Comparison of ENCODE assay signal across 8 mouse cellular contexts in genomic region chr12:57229703-57230102, GRCm38 (mm10). TPM values are rescaled to one million over a fixed set of nuclear protein-coding genes. Genes with fewer than 3 reads are reported as not detected.
DNase-seq lines count a peak whose midpoint lies in the region; ATAC-seq and TF ChIP-seq lines count a peak whose summit lies in the region.

No protein-coding gene starts in this region.

- H3K27me3 ChIP-seq in heart, embryonic 11.5 days (ENCODE audit: control insufficient read depth, insufficient read depth, low read length): no peaks in the 10 kb centered on the region
- no peaks in the 10 kb centered on the region for H3K27me3 ChIP-seq in ES-Bruce4 (ENCODE audit: control insufficient read depth, insufficient read depth, low read length, poor library complexity, severe bottlenecking)
- H3K27me3 ChIP-seq in forebrain, postnatal 0 days (ENCODE audit: insufficient read depth, low read length): no peaks in the 10 kb centered on the region
- H3K27me3 ChIP-seq in liver, postnatal 0 days (ENCODE audit: insufficient read depth, low read length): no peaks in the 10 kb centered on the region

- peak overlapping the region; percentile 92 for H3K27ac ChIP-seq in heart, embryonic 11.5 days (ENCODE audit: low read depth, low read length)
- peak overlapping the region; percentile 93 for H3K27ac ChIP-seq in ES-Bruce4 (ENCODE audit: insufficient read depth, low read length)
- peak overlapping the region; percentile 78 for H3K27ac ChIP-seq in forebrain, postnatal 0 days (ENCODE audit: low read depth, low read length)
- H3K27ac ChIP-seq in liver, postnatal 0 days (ENCODE audit: low read depth): peak overlapping the region; percentile 77

- peak overlapping the region; percentile 74 for H3K4me2 ChIP-seq in heart, embryonic 11.5 days
- H3K4me2 ChIP-seq in forebrain, postnatal 0 days (ENCODE audit: low read depth): peak overlapping the region; percentile 71
- peak overlapping the region; percentile 93 for H3K4me2 ChIP-seq in liver, postnatal 0 days (ENCODE audit: low read depth, low read length)

- H3K4me1 ChIP-seq in heart, embryonic 11.5 days (ENCODE audit: control insufficient read depth, insufficient read depth, low read length): peaks cover 5% of the 10 kb centered on the region; the same call in 1 of the 2 replicates
- peaks cover 2% of the 10 kb centered on the region for H3K4me1 ChIP-seq in ES-Bruce4 (ENCODE audit: control insufficient read depth, insufficient read depth, low read length)
- H3K4me1 ChIP-seq in forebrain, postnatal 0 days (ENCODE audit: insufficient read depth): 0 out of 2 replicates have a peak, but pooled peaks cover 3% of the 10 kb centered on the region
- peaks cover 14% of the 10 kb centered on the region for H3K4me1 ChIP-seq in liver, postnatal 0 days (ENCODE audit: insufficient read depth)

- H3K4me3 ChIP-seq in heart, embryonic 11.5 days (ENCODE audit: low read depth, low read length): peak overlapping the region; percentile 76
- peak overlapping the region; percentile 99 for H3K4me3 ChIP-seq in ES-Bruce4 (ENCODE audit: low read depth, low read length)
- peak overlapping the region; percentile 67 for H3K4me3 ChIP-seq in forebrain, postnatal 0 days (ENCODE audit: low read depth, low read length)
- peak overlapping the region; percentile 67 for H3K4me3 ChIP-seq in liver, postnatal 0 days (ENCODE audit: low read depth, low read length)

- peak overlapping the region; percentile 66; the same call in 1 of the 2 replicates for H3K9ac ChIP-seq in heart, embryonic 11.5 days (ENCODE audit: low read depth, low read length)
- H3K9ac ChIP-seq in ES-Bruce4 (ENCODE audit: low read depth, poor library complexity, severe bottlenecking): peak overlapping the region; percentile 98
- peak overlapping the region; percentile 71 for H3K9ac ChIP-seq in forebrain, postnatal 0 days
- peak overlapping the region; percentile 45; the same call in 1 of the 2 replicates for H3K9ac ChIP-seq in liver, postnatal 0 days (replicated peaks)

- TF ChIP-seq CTCF in ES-Bruce4 (IDR thresholded peaks at IDR 0.05; ENCODE audit: low read depth, low read length): no peak
- no peak for TF ChIP-seq CTCF in forebrain, postnatal 0 days (IDR thresholded peaks at IDR 0.05; ENCODE audit: low read depth)
- TF ChIP-seq CTCF in liver, postnatal 0 days (IDR thresholded peaks at IDR 0.05; ENCODE audit: low read depth): no peak

- H3K36me3 ChIP-seq in heart, embryonic 11.5 days (ENCODE audit: control insufficient read depth, insufficient read depth, low read length): no peaks in the 10 kb centered on the region
- peaks cover 3% of the 10 kb centered on the region; the same call in 1 of the 2 replicates for H3K36me3 ChIP-seq in ES-Bruce4 (ENCODE audit: control insufficient read depth, insufficient read depth, low read length, poor library complexity, severe bottlenecking)
- no peaks in the 10 kb centered on the region for H3K36me3 ChIP-seq in forebrain, postnatal 0 days (ENCODE audit: insufficient read depth)
- no peaks in the 10 kb centered on the region for H3K36me3 ChIP-seq in liver, postnatal 0 days (replicated peaks; ENCODE audit: insufficient read depth, low read length)

- no peak for TF ChIP-seq POLR2A in ES-Bruce4 (IDR thresholded peaks at IDR 0.05; ENCODE audit: insufficient read depth, low read length)

- no peak for TF ChIP-seq EP300 in ES-Bruce4 (IDR thresholded peaks at IDR 0.05; ENCODE audit: insufficient read depth, low read depth, low read length)
- TF ChIP-seq EP300 in liver, postnatal 0 days (IDR thresholded peaks at IDR 0.05; ENCODE audit: low read depth): peak; percentile 18; the same call in 1 of the 2 replicates

- H3K9me3 ChIP-seq in heart, embryonic 11.5 days (replicated peaks; ENCODE audit: control insufficient read depth, low read length): no peaks in the 10 kb centered on the region
- no peaks in the 10 kb centered on the region for H3K9me3 ChIP-seq in ES-Bruce4 (replicated peaks; ENCODE audit: control insufficient read depth, insufficient read depth, low read length, poor library complexity, severe bottlenecking)
- H3K9me3 ChIP-seq in forebrain, postnatal 0 days (ENCODE audit: low read length): no peaks in the 10 kb centered on the region
- H3K9me3 ChIP-seq in liver, postnatal 0 days (ENCODE audit: low read length): no peaks in the 10 kb centered on the region

- no peak for ATAC-seq in heart, embryonic 11.5 days (replicated peaks; ENCODE audit: insufficient number of reproducible peaks, low FRiP score, low TSS enrichment)
- no peak for ATAC-seq in forebrain, postnatal 0 days
- ATAC-seq in liver, postnatal 0 days: no peak

- no peak for DNase-seq in heart, postnatal 4 days
- no peak for DNase-seq in forebrain, postnatal 0 days
- no peak for DNase-seq in liver, postnatal 0 days
- DNase-seq in cerebellum, postnatal 36 days: no peak
- DNase-seq in cerebellum, adult 8-10 months: no peak
- no peak for DNase-seq in kidney, postnatal 14 days

- 28% methylated on average over 4 of the region's 4 CpGs for WGBS in heart, embryonic 11.5 days (ENCODE audit: insufficient replicate concordance)
- 36% methylated on average over 4 of the region's 4 CpGs for WGBS in forebrain, postnatal 0 days
- 17% methylated on average over 4 of the region's 4 CpGs for WGBS in liver, postnatal 0 days (ENCODE audit: insufficient replicate concordance)

RNA-seq across cellular contexts. Expression of gene Prps1l3, which starts 0.5 kb away (rescaled TPM):
- polyA plus RNA-seq in heart, embryonic 11.5 days (2014; fragmentation: Nextera tagmentation; extraction: Ambion mirVana): 47.3 and 50.7 TPM in 2 replicates
- total RNA-seq in heart, postnatal 4 days (2021): 10 to 100 TPM; 20.6 to 22.4 TPM
- 60.9 and 64.6 TPM in 2 replicates for polyA plus RNA-seq in ES-Bruce4 (2011; ENCODE audit: insufficient read depth, insufficient read length, low read depth, missing spikeins)
- 25.3 and 27.9 TPM in 2 replicates for total RNA-seq in forebrain, postnatal 0 days (2014; rRNA removed)
- polyA plus RNA-seq in forebrain, postnatal 0 days (2015; fragmentation: Nextera tagmentation; extraction: Ambion mirVana): 12.3 and 15.7 TPM in 2 replicates
- 20.8 and 22.8 TPM in 2 replicates for polyA plus RNA-seq in liver, postnatal 0 days (2015; fragmentation: Nextera tagmentation; extraction: Ambion mirVana)

RNA-seq across cellular contexts. Expression of gene Mipol1, which starts 0.5 kb away (rescaled TPM):
- 8.7 and 9.9 TPM in 2 replicates for polyA plus RNA-seq in heart, embryonic 11.5 days (2014; fragmentation: Nextera tagmentation; extraction: Ambion mirVana)
- total RNA-seq in heart, postnatal 4 days (2021): 1 to 10 TPM; 8.5 TPM
- 28.6 and 31.3 TPM in 2 replicates for polyA plus RNA-seq in ES-Bruce4 (2011; ENCODE audit: insufficient read depth, insufficient read length, low read depth, missing spikeins)
- total RNA-seq in forebrain, postnatal 0 days (2014; rRNA removed): 6.2 and 7.1 TPM in 2 replicates
- 3.4 and 4.5 TPM in 2 replicates for polyA plus RNA-seq in forebrain, postnatal 0 days (2015; fragmentation: Nextera tagmentation; extraction: Ambion mirVana)
- 2.1 and 2.8 TPM in 2 replicates for polyA plus RNA-seq in liver, postnatal 0 days (2015; fragmentation: Nextera tagmentation; extraction: Ambion mirVana)

RNA-seq across cellular contexts. Expression of gene Slc25a21, which starts 32.4 kb away (rescaled TPM):
- 4.1 and 6.4 TPM in 2 replicates for polyA plus RNA-seq in heart, embryonic 11.5 days (2014; fragmentation: Nextera tagmentation; extraction: Ambion mirVana)
- total RNA-seq in heart, postnatal 4 days (2021): under 1 TPM; 0.17 to 0.54 TPM
- polyA plus RNA-seq in ES-Bruce4 (2011; ENCODE audit: insufficient read depth, insufficient read length, low read depth, missing spikeins): not detected in 2 replicates
- 0.19 TPM in 1 of 2 replicates, not detected in the other for total RNA-seq in forebrain, postnatal 0 days (2014; rRNA removed)
- 0.26 and 0.29 TPM in 2 replicates for polyA plus RNA-seq in forebrain, postnatal 0 days (2015; fragmentation: Nextera tagmentation; extraction: Ambion mirVana)
- 10.8 and 12.6 TPM in 2 replicates for polyA plus RNA-seq in liver, postnatal 0 days (2015; fragmentation: Nextera tagmentation; extraction: Ambion mirVana)

Comparison
In these comparisons a context has a peak if more than half of its experiments do, and no peak if none do; other contexts are left out.
1. H3K9ac ChIP-seq: peak in every context shown above with its lines; median percentile 98 in ES-Bruce4; 71 in forebrain, postnatal 0 days; 66 in heart, embryonic 11.5 days; 45 in liver, postnatal 0 days.